Mouse (Mus musculus) heart, embryonic 14.5 days (tissue): ENCODE measurements around the gene Pik3c2g. TPM values are rescaled to one million over a fixed set of nuclear protein-coding genes. Genes with fewer than 3 reads are reported as not detected.

Experiments
- ATAC-seq: fragments of 200-750 bp; cut with Nextera tagmentation; 2 replicates; pipeline ENCODE4 v1.8.0; 2017; ENCODE audit warnings: low read depth, moderate TSS enrichment; ENCODE audit not compliant: insufficient number of reproducible peaks, insufficient read depth, low FRiP score
- H3K27ac ChIP-seq, 2 experiments: fragments of 200-500 bp in 1 of 2; fragments of 300-500 bp in 1 of 2; sonication (generic) in 1 of 2; replicated peaks in 1 of 2; 2 replicates each; pipeline ENCODE4 v1.5.1; 2012 to 2014; ENCODE audit warnings: low read depth in 2 of 2, low read length in 2 of 2, control low read depth in 1 of 2, mild to moderate bottlenecking in 1 of 2, mixed read lengths in 1 of 2; ENCODE audit not compliant: control insufficient read depth in 1 of 2, insufficient read depth in 1 of 2
- H3K27me3 ChIP-seq: fragments of 300-500 bp; sonication (generic); 2 replicates; pipeline ENCODE4 v1.6.1; 2014; ENCODE audit warnings: mild to moderate bottlenecking, low read length, control low read depth; ENCODE audit not compliant: control insufficient read depth, insufficient read depth
- H3K36me3 ChIP-seq: fragments of 300-500 bp; sonication (generic); 2 replicates; pipeline ENCODE4 v1.6.1; 2014; ENCODE audit warnings: mild to moderate bottlenecking, control low read depth, low read length, mixed read lengths; ENCODE audit not compliant: control insufficient read depth, insufficient read depth
- H3K4me1 ChIP-seq, 2 experiments: fragments of 200-500 bp in 1 of 2; fragments of 300-500 bp in 1 of 2; sonication (generic) in 1 of 2; 2 replicates each; pipeline ENCODE4 v1.6.1; 2012 to 2014; ENCODE audit warnings: low read length in 2 of 2, control low read depth in 1 of 2, mixed read lengths in 1 of 2; ENCODE audit not compliant: control insufficient read depth in 2 of 2, insufficient read depth in 2 of 2
- H3K4me2 ChIP-seq: fragments of 300-500 bp; sonication (generic); 2 replicates; pipeline ENCODE4 v1.6.1; 2014; ENCODE audit warnings: mild to moderate bottlenecking, low read length
- H3K4me3 ChIP-seq, 2 experiments: fragments of 200-500 bp in 1 of 2; fragments of 300-500 bp in 1 of 2; sonication (generic) in 1 of 2; 2 replicates each; pipeline ENCODE4 v1.5.1; 2012 to 2014; ENCODE audit warnings: low read length in 2 of 2, mild to moderate bottlenecking in 2 of 2, control low read depth in 1 of 2, low read depth in 1 of 2, moderate library complexity in 1 of 2; ENCODE audit not compliant: control insufficient read depth in 1 of 2, insufficient read depth in 1 of 2
- H3K9ac ChIP-seq: fragments of 300-500 bp; sonication (generic); 2 replicates; pipeline ENCODE4 v1.6.1; 2014; ENCODE audit warnings: mild to moderate bottlenecking, low read length
- H3K9me3 ChIP-seq: fragments of 300-500 bp; sonication (generic); 2 replicates; pipeline ENCODE4 v1.6.1; 2016; ENCODE audit warnings: low read length, control low read depth; ENCODE audit not compliant: control insufficient read depth
- WGBS: fragments of 180-500 bp; shearing (Covaris S2); extraction: QIAGEN DNeasy Blood & Tissue Kit; methylation state at CpG from one replicate; pipeline ENCODE4 v1.1.7; 2014; 5-methylcytosine and 5-hydroxymethylcytosine counted together
- polyA plus RNA-seq: library from polyadenylated mRNA; unstranded; fragments of >200 nt; fragmentation: Nextera tagmentation; extraction: Ambion mirVana; gene quantifications from 2 replicates; pipeline ENCODE4 v1.2.1, GENCODE M21; 2014

Gene Pik3c2g
- polyA plus RNA-seq, 1 experiment from 2014 or later, result 0.18 TPM

DNA sequence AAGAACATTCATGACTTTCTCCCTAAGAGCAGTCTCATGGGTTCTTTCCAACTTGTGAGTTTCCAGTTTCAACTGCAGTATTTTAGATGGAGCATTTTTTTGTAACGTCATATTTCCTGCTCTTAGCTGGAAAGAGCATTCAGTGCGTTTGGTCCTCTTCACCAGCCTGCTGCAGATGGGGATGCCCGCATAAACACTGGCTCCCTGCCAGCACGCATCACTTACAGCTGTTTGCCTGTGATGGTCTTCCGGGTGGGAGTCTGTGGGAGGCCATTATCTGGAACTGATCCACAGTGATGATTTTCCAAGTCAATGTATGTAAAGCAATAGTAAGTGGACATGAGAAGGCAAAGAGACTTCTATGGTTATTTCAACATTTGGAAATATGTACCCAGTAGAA lies 151.3 kb downstream of the Pik3c2g start:
- H3K9ac ChIP-seq, result no peak overlapping the region
- no peak for ATAC-seq
- no peaks in the 10 kb centered on the region for H3K36me3 ChIP-seq
- H3K27ac ChIP-seq, result no peak overlapping the region
- no peak overlapping the region for H3K4me3 ChIP-seq
- no peaks in the 10 kb centered on the region for H3K9me3 ChIP-seq
- 55% methylated on average over 5 of the region's 5 CpGs for WGBS
- no peaks in the 10 kb centered on the region for H3K4me1 ChIP-seq
- no peaks in the 10 kb centered on the region for H3K27me3 ChIP-seq
- H3K4me2 ChIP-seq, result no peak overlapping the region

DNA sequence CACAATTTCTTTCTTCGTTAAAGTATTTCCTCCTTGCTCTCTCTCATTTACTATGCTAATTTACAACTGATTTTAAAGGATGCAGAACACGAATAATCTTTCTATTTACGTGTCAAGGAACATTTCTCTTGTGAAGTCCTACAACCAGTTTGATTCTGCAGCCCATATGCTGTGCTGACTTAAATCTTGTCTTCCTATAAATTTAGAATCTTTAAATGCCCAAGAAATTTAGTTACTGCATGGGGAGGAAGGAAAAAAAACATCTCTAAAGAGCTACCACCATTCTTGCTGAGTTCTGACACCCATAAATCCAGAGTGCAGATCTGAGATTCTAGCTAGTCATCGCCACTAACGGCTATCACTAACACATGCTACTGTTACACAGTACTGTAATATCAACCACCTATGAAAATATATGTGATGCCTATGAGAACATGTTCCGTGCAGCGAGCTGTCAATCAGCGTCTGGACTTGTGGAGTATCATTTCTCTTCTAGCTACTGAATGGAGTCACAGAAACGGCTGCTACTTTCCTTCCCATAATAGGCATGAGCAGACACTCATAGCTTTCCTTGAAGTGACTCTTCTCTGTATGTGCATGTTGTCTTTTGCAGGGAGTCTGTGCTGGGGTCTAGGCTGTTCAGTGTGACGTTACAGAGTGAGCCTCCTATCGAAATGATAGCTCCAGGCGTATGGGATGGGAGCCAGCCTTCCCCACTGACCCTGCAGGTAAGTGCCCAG lies 155.8 kb downstream of the Pik3c2g start:
- no peak for ATAC-seq

DNA sequence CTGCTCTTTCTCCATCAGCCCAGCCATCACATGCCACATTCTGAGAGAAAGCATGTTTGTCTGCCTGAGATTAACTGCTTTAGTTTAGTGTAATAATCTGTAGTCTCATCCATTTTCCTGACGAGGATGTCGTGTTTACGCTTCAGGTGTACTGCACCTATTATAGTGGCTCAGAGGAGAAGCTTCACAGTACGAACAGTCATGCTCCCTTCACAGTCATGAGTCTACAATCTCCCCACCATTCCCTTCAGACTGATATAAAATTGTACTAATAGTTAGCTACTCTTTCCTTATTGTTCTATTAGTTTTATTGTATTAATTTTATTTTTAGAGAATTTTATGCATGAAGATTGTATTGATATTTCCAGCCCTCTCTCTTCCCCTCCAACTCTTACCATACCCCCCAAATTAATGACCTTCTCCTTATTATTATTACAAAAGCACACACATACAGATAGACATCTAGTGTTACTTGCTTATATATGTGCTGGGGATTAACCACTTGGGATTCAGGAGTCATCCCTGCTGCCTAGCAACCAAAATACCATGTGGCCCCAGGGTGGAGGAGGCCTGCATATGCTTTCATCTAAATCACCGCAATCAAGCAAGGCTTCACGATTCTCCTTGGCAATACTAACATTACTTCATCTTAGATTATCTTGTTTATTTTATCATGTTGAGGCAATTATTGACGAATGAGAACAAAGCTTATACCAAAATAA lies 159.9 kb downstream of the Pik3c2g start:
- WGBS, result 80% methylated on average over 7 of the region's 7 CpGs
- Histone ChIP-seq H3K4me1 (no peaks in the 10 kb centered on the region), H3K27ac (no peak overlapping the region), H3K4me3 (no peak overlapping the region), H3K9me3 (no peaks in the 10 kb centered on the region), H3K4me2 (no peak overlapping the region), H3K27me3 (no peaks in the 10 kb centered on the region), H3K36me3 (no peaks in the 10 kb centered on the region), H3K9ac (no peak overlapping the region)
- no peak for ATAC-seq

More for the DNA sequence above, 155.8 kb downstream of the Pik3c2g start:
- Histone ChIP-seq H3K27me3 (no peaks in the 10 kb centered on the region), H3K36me3 (no peaks in the 10 kb centered on the region), H3K9ac (no peak overlapping the region), H3K27ac (no peak overlapping the region), H3K4me1 (no peaks in the 10 kb centered on the region), H3K4me3 (no peak overlapping the region), H3K9me3 (no peaks in the 10 kb centered on the region), H3K4me2 (no peak overlapping the region)
- 82% methylated on average over 12 of the region's 12 CpGs for WGBS

DNA sequence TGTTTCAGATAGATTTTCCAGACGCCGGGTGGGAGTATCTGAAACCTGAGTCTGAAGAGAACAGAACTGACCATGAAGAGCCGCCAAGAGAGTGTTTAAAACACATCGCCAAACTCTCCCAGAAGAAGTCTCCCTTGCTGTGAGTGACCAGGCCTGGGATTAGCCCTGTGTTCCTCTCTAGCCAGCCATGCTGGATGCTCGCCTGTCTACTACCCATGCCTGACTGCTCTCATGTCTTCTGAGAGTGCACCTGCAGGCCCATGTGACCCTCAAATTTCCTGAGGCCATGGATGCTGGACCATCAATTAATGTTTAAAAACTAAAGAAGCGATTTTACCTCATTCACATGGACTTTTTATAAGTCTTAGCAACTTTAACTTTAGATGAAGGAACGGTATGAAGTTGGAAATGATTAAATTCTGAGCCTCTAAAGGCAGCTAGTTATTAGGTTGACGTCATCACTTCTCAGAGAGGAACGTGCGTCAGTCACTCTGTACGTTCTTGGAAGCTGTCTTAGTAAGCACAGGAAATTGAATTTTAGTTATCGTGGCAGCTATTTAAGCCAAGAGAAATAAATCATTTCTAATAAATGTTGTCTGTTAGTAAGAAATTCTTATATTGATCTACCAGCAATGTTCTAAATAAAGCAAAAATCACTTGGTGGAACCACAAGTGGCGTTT lies 161.2 kb downstream of the Pik3c2g start:
- ATAC-seq, result no peak
- no peak overlapping the region for H3K27ac ChIP-seq

DNA sequence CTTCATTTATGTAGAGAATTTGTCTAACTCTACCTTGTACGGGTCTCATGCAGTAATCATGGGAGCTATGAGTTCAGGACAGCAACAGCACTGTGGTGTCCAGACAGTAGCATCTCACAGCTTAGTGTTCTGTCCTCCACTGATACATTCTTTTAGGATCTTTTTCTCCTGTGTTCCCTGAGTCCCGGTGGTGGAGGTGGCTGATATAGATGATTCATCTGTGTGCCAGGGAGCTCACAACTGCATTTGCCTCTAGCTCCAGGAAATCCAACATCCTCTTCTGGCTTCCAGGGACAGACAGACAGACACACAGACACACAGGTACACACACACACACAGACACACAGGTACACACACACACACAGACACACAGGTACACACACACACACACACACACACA lies 163.6 kb downstream of the Pik3c2g start:
- Histone ChIP-seq H3K4me3 (no peak overlapping the region), H3K9ac (no peak overlapping the region), H3K9me3 (no peaks in the 10 kb centered on the region), H3K4me1 (no peaks in the 10 kb centered on the region), H3K4me2 (no peak overlapping the region), H3K27me3 (no peaks in the 10 kb centered on the region), H3K27ac (no peak overlapping the region), H3K36me3 (no peaks in the 10 kb centered on the region)
- ATAC-seq, result no peak
- 70% methylated on average over 2 of the region's 2 CpGs for WGBS

More for the DNA sequence above, 161.2 kb downstream of the Pik3c2g start:
- Histone ChIP-seq H3K9me3 (no peaks in the 10 kb centered on the region), H3K4me1 (no peaks in the 10 kb centered on the region), H3K4me2 (no peak overlapping the region), H3K9ac (no peak overlapping the region), H3K36me3 (no peaks in the 10 kb centered on the region), H3K4me3 (no peak overlapping the region), H3K27me3 (no peaks in the 10 kb centered on the region)
- 78% methylated on average over 13 of the region's 13 CpGs for WGBS

DNA sequence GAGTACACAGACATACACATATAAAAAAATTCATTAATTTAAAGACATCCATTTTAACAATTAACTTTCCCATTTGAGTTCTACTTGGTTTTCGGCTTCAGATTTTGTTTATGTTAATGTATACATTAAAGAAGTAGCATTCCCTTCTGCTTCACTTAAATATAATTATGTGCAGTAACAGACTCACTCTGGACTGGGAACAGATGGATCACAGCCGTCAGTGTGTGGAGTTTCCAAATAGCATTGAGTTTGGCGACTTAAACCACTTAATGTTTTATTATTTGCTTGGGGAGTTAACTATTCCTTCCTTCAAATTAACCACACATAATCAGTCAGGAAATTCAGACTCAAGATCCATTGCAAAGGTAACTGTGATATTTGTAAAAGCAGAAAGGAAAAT lies 164.0 kb downstream of the Pik3c2g start:
- no peak overlapping the region for H3K9ac ChIP-seq
- H3K4me2 ChIP-seq, result no peak overlapping the region
- H3K4me1 ChIP-seq, result no peaks in the 10 kb centered on the region
- no peaks in the 10 kb centered on the region for H3K27me3 ChIP-seq
- no peaks in the 10 kb centered on the region for H3K9me3 ChIP-seq
- WGBS, result 68% methylated on average over 3 of the region's 3 CpGs
- H3K4me3 ChIP-seq, result no peak overlapping the region
- H3K27ac ChIP-seq, result no peak overlapping the region
- H3K36me3 ChIP-seq, result no peaks in the 10 kb centered on the region
- ATAC-seq, result no peak

DNA sequence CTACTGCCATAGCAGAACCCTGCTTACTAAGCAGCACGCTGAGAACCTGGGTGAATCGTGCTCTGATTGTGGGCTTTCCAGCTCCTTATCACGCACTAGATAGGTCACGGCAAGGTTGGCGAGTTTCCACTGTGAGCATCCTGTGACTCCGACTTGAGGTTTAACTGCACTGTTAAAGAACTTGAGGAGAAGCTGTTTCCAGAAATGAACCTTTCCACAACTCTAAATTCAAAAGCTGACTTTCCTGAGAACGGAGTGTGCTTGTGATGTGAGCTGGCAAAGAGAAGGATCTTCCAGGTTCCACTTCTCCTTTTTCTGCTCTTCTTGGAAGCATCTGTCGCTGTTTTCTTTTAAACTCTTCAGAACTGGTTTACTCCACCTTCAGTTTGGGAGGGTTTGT lies 170.9 kb downstream of the Pik3c2g start:
- Histone ChIP-seq H3K4me3 (no peak overlapping the region), H3K9me3 (no peaks in the 10 kb centered on the region), H3K4me2 (no peak overlapping the region), H3K9ac (no peak overlapping the region), H3K4me1 (no peaks in the 10 kb centered on the region; a peak in 1 of 4 replicates), H3K36me3 (no peaks in the 10 kb centered on the region), H3K27ac (no peak overlapping the region), H3K27me3 (no peaks in the 10 kb centered on the region)
- ATAC-seq, result no peak
- 47% methylated on average over 8 of the region's 8 CpGs for WGBS
